Mouse (Mus musculus) cortical plate, adult 2 months (tissue): Measurements from ENCODE around the gene Higd1c. TPM values are rescaled to one million over a fixed set of nuclear protein-coding genes. Genes with fewer than 3 reads are reported as not detected.

Experiments
- H3K27ac ChIP-seq: fragments of 200-500 bp; 2 replicates; pipeline ENCODE4 v1.5.1; 2012; ENCODE audit warnings: low read length, control low read depth, inconsistent platforms; ENCODE audit not compliant: insufficient read depth
- H3K4me1 ChIP-seq: fragments of 200-500 bp; 2 replicates; pipeline ENCODE4 v1.6.1; 2011; ENCODE audit warnings: low read length; ENCODE audit not compliant: control insufficient read depth, insufficient read depth
- H3K4me3 ChIP-seq: fragments of 200-500 bp; 2 replicates; pipeline ENCODE4 v1.5.1; 2011; ENCODE audit warnings: mild to moderate bottlenecking, low read length, control low read depth; ENCODE audit not compliant: insufficient read depth
- CTCF ChIP-seq: fragments of 200-500 bp; IDR thresholded peaks from 2 replicates; pipeline ENCODE4 v1.5.1; 2011; ENCODE audit warnings: mild to moderate bottlenecking, control low read depth, low read length; ENCODE audit not compliant: insufficient read depth; ENCODE audit errors: extremely low read depth
- POLR2A ChIP-seq: fragments of 200-500 bp; IDR thresholded peaks from 2 replicates; pipeline ENCODE4 v1.6.1; 2011; ENCODE audit warnings: mild to moderate bottlenecking, low read length, control low read depth; ENCODE audit not compliant: insufficient read depth; ENCODE audit errors: extremely low read depth
- polyA plus RNA-seq: library from polyadenylated mRNA; depleted of rRNA; stranded (reverse); fragments of >200 nt; gene quantifications from 2 replicates; pipeline ENCODE4 v1.2.3, GENCODE M21; 2012

Higd1c gene
- polyA plus RNA-seq, 1 experiment: not detected

- no peak overlapping the region for H3K4me3 ChIP-seq
- TF ChIP-seq CTCF (no peak), POLR2A (no peak)
- H3K27ac ChIP-seq: no peak overlapping the region
- H3K4me1 ChIP-seq: no peaks in the 10 kb centered on the region; the same call in 1 of the 2 replicates
These were observed 46.8 kb downstream of the Higd1c start for GRCm38 (mm10) chr15:100410918-100411672.

GRCm38 (mm10) chr15:100411731-100412130 lies 47.4 kb downstream of the Higd1c start:
- Histone ChIP-seq H3K4me3 (no peak overlapping the region), H3K4me1 (no peaks in the 10 kb centered on the region; the same call in 1 of the 2 replicates), H3K27ac (no peak overlapping the region)
- TF ChIP-seq POLR2A: no peak
- no peak for TF ChIP-seq CTCF

DNA sequence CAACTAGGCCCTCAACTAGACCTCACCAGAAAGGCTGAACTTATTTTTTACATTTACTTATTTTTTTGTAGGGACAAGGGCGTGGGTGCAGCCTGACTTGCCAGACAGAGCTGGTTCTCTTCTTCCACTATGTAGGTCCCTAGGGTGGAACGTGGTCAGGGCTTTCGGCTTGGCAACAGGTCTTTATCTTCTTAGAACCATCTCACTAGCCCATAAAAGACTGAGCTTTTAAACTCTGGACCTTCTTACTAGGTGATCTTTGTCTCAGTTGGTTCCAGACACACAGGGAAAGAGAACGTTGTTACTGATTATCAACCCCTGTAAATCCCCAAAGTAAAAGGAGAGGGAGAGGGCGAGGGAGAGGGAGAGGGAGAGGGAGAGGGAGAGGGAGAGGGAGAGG lies 49.0 kb downstream of the Higd1c start:
- TF ChIP-seq CTCF: no peak
- TF ChIP-seq POLR2A: no peak
- no peak overlapping the region for H3K4me3 ChIP-seq
- H3K27ac ChIP-seq: no peak overlapping the region
- H3K4me1 ChIP-seq: no peaks in the 10 kb centered on the region; the same call in 1 of the 2 replicates

- no peak overlapping the region for H3K4me3 ChIP-seq
- no peak overlapping the region for H3K27ac ChIP-seq
- H3K4me1 ChIP-seq: no peaks in the 10 kb centered on the region; the same call in 1 of the 2 replicates
- TF ChIP-seq POLR2A (no peak), CTCF (no peak)
These were observed 49.7 kb downstream of the Higd1c start for GRCm38 (mm10) chr15:100414011-100414410.

- no peak overlapping the region for H3K4me3 ChIP-seq
These were observed 50.6 kb downstream of the Higd1c start for GRCm38 (mm10) chr15:100414942-100415341.

GRCm38 (mm10) chr15:100415684-100416083 lies 51.3 kb downstream of the Higd1c start:
- H3K4me1 ChIP-seq: peaks cover 3% of the 10 kb centered on the region
- TF ChIP-seq POLR2A: no peak
- no peak for TF ChIP-seq CTCF
- H3K4me3 ChIP-seq: no peak overlapping the region
- no peak overlapping the region for H3K27ac ChIP-seq

More at GRCm38 (mm10) chr15:100414942-100415341, 50.6 kb downstream of the Higd1c start:
- Histone ChIP-seq H3K27ac (no peak overlapping the region), H3K4me1 (no peaks in the 10 kb centered on the region; the same call in 1 of the 2 replicates)
- TF ChIP-seq CTCF: no peak
- TF ChIP-seq POLR2A: no peak

DNA sequence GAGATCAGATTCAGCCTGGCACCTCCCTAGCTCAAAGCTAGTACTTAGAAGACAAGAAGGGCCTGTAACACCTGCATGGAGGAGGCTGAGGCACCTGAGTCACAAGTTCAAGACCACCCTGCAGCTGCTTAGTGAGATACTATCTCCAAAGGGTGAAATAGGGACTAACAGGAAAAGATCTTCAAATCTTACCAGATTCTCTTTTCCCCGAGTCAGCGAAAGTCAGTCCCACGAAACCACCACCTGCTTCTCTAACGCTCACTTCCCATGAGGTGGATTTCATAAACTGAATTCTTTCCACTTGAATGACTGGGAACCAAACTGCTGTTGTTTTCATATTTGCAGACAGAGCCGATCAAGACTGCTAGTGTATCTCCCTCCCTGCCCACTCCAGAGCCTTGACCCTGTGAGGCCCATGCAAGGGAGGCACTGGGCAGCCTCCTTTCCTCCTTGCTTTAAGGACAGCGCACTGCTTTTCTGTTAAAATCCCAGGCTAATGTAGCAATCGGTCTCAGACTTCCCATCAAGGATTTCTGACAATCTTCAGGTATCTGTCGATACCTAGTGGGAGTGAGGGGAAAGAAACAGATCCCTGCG lies 53.6 kb downstream of the Higd1c start:
- Histone ChIP-seq H3K4me1 (peaks cover 10% of the 10 kb centered on the region), H3K4me3 (no peak overlapping the region), H3K27ac (no peak overlapping the region)
- no peak for TF ChIP-seq CTCF
- TF ChIP-seq POLR2A: no peak

DNA sequence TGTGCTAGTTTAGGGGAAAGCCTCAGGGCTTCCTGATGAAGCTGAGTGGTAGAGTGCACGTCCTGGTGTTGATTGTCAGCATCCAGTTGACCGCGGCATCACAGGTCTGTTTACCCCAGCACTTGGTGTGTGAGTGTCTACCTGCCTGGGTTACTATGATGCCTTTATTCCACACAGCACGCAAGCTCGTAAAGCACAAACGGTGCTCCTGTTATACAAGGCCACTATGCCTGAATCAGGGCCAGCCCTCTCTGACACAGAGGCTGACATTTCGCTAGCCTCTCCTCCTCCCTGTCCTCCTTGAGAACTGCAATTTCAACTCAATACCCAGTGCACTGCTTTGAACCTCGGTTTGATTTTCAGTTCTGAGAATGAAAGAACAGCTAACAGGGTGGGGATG lies 55.0 kb downstream of the Higd1c start:
- no peak overlapping the region for H3K27ac ChIP-seq
- TF ChIP-seq CTCF (no peak), POLR2A (no peak)
- no peak overlapping the region for H3K4me3 ChIP-seq
- peaks cover 10% of the 10 kb centered on the region for H3K4me1 ChIP-seq

GRCm38 (mm10) chr15:100419901-100420745 lies 55.8 kb downstream of the Higd1c start:
- Histone ChIP-seq H3K27ac (no peak overlapping the region), H3K4me1 (peaks cover 10% of the 10 kb centered on the region), H3K4me3 (no peak overlapping the region)
- TF ChIP-seq CTCF (no peak), POLR2A (no peak)
